Mouse (Mus musculus) hindlimb bud, embryonic 11.5 days (tissue): ENCODE data around the gene Xcl1.

Source experiments
- DNase-seq: peaks from one replicate; pipeline ENCODE4 v3.0.0-alpha.2; 2012; ENCODE audit warnings: low read depth, low spot score; ENCODE audit errors: extremely low spot score

Xcl1 gene

DNA sequence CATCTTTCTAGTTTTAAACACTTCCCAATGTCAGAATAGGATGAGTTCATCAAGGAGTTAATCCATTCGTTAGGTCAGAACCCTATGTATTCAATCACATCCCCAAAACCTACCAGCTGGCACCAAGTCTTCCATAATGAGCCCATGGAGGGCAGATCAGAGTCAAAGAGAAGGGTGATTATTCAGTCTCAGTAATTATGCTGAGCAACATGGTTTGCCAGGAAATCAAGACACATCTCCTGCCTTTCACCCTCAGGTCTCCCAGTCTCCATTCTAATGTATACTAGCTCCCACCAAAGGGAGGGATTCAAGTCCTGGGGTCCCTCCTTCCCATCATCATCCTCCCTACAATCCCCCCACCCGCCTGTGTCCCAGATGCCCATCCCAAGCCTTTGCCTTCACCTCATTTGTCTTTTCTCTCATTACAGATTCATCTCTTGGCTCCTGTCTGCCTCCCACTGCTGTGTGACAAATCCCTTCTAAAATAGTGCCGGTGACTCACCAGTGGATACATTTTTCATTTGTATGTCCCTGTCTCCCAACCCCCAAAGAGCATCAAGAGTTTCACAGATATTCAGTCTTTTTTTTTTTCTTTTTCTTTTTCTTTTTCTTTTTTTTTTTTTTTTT, 8.7 kb downstream of the Xcl1 start:
- DNase-seq, result no peak

DNA sequence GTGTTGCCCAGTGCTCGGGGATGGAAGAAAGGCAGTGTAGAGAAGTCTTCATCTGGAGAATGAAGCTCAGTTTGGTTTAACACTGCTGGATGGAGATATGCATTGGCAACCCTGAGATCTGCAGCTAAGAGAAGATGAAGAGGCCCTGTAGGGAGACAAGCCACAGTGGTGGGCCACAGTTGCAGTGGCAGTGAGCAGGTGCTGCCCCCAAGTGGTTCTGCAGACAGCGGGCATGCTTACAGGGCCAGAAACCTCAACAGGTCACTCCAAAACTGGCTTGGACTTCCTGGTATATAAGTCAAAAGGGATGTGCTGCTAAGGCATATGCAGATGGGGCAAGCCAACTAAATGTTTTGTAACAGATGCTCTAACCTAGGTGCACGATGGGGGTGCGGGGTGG, 30.3 kb downstream of the Xcl1 start:
- no peak for DNase-seq

DNA sequence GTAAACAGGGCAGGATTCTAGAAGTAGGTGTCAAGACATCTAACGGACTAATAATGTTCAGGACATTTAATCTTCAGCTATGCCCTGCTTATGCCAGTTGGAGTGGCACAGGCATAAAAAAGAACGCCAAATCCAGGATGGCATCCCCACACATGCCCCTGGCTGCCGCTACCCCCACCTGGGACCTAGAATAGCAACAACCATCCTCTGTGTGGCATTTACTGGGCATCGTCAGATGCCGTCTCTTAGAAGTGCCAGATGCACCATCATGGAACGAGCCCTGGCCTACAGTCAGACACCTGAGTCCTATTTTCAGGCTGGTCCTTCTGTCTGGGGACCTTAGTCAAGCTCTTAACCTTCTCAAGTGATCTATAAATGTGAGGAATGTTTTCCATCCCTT, 34.6 kb downstream of the Xcl1 start:
- no peak for DNase-seq

DNA sequence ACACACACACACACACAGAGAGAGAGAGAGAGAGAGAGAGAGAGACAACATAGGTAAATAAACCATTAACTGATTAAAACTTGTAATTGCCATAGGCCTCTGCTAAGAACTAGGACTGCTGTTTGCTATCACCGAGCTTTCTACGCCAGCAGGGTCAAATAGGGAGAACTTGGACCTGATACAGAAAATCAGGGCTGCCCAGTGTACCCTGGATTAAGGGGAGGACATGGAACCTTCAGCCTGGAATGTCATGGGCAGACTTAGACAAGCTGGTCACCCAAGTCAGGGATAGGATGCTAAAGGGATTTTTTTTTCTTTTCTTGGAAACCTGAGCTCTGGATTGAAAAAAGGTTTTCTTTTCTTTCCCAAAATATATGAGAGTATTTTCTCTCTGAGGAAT, 35.1 kb downstream of the Xcl1 start:
- DNase-seq, result no peak

DNA sequence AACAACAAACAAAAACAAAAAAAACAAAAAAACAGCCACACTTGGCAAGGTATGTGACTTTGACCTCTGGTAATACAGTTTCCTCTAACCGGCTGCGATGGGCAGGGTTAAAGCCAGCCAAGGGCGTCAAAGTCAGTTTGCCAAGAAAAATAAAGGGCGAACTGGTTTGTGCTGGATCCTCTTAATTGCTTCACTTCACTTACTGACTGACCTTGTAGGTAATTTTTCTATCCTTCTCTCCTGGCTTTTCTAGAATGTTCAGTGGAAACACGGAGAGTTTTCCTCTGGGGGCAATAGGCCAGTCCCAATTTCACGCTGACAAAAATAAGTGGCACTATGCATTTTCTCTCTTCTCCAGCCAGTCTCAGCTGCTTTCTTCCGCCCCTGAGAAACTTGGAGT, 35.8 kb downstream of the Xcl1 start:
- DNase-seq, result no peak

DNA sequence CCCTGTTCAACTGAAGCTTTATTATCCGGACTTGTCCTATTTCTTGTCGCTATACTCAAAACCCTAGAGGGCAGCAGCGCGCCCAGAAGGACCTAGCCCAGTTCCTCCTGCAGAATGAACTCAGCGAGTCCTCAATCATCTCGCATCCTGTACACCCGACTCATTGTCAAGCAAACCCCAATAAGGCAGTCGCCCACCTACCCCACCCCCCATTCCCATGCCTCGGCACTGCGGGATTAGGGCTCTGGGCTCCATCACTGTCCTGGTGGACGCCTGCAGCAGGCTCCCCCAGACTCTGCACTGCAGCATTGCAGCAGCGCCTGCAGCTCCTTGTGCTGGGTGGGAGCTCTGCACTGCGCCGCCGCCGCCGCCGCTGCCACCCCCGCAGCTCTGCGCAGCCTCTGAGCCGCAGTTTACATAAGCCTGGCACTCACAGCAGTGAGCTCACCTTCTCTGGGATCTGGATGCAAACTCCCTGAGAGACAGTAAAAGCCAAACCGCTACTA, 36.4 kb downstream of the Xcl1 start:
- no peak for DNase-seq

DNA sequence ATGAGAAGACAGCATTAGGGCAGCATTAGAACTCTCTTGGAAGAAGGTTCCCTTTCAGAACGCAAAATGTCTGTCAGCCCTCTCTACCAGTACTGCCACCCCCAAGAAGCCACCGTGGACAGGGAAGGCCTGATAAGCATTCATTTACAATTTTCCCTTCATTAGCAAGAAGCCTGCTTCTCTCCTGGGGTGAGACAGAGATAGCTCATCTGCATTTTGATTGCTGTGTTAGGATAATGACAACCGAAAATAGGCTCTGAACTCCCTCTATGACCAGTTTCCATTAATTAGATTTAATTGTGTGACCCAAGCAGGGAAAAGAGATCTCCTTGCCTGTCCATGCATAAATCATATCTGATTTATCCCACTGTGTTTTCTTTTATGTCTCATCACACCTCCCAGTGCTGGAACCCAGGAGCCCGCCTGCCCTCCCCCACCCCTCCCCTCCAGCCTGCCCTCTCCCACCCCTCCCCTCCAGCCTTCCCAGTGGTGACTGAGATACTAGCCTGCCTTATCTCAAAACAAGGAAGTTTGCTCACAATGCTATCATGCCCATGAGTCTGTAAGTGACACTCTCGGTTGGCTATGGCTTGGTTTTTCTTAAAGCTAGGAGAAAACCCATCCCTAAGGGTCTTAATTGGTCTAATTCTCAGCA, 38.0 kb downstream of the Xcl1 start:
- no peak for DNase-seq

DNA sequence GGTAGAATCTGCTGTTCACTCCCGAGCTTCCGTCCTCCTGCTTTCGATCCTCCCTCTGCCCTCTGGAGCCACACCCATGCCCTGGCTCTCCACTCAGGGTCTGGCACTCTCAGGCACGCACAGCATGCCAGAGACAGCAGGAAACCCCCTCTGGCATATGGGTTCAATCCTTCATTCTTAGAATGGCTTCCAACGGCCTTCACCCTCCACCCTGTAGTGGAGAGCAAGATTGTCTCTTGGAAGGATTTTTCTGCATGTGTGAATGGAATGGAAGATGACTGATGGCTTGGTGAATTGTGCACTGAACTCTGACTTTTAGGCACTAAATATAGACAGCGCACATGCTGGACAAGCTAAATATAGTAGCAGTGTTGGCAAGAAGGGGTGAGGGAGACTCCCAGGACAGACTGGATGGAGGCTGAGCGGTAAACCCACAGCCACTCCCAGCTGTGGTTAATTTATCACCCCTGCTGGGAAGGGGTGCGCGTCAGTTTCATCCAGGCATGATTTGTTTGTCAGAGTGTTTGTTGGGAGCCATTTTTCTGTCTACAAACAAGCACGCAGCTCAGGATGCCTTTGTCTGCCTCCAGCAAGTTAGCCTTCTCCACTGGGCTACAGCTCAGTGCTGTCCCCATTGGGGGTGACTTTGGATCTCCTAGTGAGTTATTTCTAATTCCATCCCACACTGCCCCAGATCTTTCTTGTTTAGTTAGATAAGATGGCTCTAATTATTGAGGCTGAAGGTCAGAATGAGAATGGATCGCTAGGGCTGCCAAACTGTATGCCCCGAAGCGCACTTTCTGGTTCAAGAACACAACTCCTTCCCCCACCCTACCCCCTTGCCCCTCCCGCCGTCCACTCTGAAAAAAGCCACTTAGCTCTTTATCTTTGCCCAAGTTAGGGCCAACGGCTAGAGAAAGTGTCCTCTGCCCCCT, 38.8 kb downstream of the Xcl1 start:
- no peak for DNase-seq

DNA sequence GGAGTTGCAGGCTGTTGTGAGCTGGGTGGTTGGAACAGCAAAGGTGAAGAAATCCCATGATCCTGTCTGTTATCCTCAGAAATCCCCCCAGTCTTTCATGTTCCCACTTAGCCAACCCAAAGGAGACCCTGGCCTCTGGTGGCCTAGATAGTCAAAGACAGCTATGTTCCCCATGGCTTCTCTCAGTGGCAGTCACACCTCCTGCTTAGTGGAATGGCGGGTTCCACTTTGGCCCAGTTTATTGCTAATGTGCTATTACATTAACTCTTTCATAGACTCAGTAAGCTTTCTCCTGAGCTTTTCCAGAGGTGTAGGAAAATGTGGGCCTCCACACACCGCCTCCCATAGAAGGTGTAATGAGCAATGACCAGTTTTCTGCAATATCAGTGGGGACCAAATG, 39.5 kb downstream of the Xcl1 start:
- no peak for DNase-seq

DNA sequence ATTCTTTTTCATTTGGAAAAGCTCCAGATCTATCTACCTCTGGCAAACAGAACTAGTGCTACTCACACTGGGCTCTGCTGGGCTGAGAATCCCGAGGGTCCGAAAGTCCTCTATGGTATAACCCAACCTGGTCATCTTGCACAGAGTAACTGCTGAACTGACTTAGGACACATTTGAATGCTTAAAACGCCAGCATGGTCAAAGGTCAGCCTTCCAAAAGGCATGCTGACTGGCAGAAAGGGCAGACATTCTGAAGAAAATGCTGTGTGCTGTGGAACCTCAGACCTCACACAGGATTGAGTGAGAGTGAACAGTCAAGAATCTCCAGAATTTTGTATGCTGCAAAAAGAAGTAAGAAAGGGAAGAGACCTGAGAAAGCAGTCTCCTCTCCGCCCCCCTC, 45.0 kb downstream of the Xcl1 start:
- no peak for DNase-seq

DNA sequence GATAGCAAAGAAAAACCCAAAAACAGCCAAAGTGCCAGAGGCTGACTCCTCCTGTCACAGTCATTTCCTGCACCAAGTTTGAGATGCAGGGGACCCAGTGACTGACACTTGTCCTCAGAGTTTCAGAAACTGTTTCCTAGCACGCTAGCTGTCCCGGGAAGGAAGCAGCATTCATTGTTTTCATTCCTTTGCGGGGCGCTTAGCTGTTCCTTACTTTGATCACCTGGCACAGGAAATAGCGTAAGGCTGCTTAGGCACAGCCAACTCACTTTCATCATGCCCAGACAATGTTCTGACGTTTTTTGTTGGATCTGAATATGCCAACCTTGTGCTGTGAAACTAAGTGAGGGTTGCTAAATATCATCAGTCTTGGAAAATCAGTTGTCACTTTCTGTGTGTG, 46.8 kb downstream of the Xcl1 start:
- DNase-seq, result no peak

DNA sequence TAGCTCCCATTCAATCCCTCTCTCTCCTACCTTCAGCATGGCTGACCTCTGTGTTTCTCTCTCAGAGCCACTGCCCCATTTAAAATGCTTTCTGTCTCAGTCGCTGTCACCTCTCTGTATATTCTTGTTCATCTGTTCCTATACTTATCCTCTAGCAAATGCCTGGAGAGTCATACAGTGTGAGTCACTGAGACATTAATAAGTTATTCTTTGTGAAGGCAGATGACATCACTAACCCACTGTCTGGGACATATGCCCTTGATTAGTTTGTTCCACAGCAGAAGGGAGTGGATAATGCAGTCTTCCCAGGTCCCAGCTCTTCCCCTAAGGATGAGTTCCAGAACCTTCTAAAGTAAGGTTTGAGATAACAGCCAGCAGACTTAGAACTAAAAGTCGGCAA, 47.6 kb downstream of the Xcl1 start:
- no peak for DNase-seq

DNA sequence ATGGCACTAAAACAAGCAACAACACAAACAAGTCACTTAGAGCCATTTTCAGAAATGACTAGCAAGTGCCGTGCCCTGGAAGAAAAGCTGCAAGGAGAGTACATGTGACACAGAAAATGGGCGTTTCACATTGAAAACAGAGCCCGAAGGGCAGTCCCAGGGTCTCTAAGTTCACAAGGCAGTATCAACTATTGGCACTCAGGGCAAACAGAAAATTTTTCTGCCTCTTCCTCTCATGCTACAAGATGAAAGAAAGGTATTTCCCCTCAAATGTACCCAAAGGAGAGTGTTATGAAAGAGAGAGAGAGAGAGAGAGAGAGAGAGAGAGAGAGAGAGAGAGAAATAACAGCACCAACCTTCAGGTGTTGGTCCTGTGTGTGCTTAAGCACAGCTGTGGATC, 53.4 kb downstream of the Xcl1 start:
- no peak for DNase-seq
